Mouse (Mus musculus) frontal cortex, postnatal 10 days (tissue): Measurements from ENCODE around the gene Klk4.

Source experiments
- DNase-seq, 2 experiments: peaks; one replicate each; pipeline ENCODE4 v3.0.0; 2022; ENCODE audit warnings: low spot score in 2 of 2, mixed read lengths in 1 of 2

Klk4 gene

GRCm38 (mm10) chr7:43919559-43920451 is 38.8 kb downstream of the Klk4 start:
- DNase-seq, result peak; percentile 20 to 64

- DNase-seq, result no peak
Measured at GRCm38 (mm10) chr7:43920582-43920981, 39.6 kb downstream of the Klk4 start.

- no peak for DNase-seq
Measured at GRCm38 (mm10) chr7:43921087-43921486, 40.1 kb downstream of the Klk4 start.

- no peak for DNase-seq
Measured at GRCm38 (mm10) chr7:43921941-43922340, 41.0 kb downstream of the Klk4 start.

- DNase-seq, result no peak
Measured at GRCm38 (mm10) chr7:43925985-43926384, 45.0 kb downstream of the Klk4 start.

- DNase-seq, result no peak
Measured at GRCm38 (mm10) chr7:43928521-43928920, 47.6 kb downstream of the Klk4 start.

GRCm38 (mm10) chr7:43932337-43932736 is 51.4 kb downstream of the Klk4 start:
- DNase-seq, result no peak

GRCm38 (mm10) chr7:43933440-43933839 is 52.5 kb downstream of the Klk4 start, which contains the start of gene Klk15:
Gene Klk15, plus strand, starts transcription at chr7:43933740.
- DNase-seq, result no peak

GRCm38 (mm10) chr7:43934747-43935146 is 53.8 kb downstream of the Klk4 start:
- no peak for DNase-seq
